Mouse (Mus musculus) cerebellum, postnatal 36 days (tissue): ENCODE results near the gene Dnmt1.

Source experiments
- DNase-seq, 2 experiments: peaks; one replicate each; pipeline ENCODE4 v3.0.0; 2021 to 2022; ENCODE audit warnings: mixed read lengths in 2 of 2

The Dnmt1 gene

DNA sequence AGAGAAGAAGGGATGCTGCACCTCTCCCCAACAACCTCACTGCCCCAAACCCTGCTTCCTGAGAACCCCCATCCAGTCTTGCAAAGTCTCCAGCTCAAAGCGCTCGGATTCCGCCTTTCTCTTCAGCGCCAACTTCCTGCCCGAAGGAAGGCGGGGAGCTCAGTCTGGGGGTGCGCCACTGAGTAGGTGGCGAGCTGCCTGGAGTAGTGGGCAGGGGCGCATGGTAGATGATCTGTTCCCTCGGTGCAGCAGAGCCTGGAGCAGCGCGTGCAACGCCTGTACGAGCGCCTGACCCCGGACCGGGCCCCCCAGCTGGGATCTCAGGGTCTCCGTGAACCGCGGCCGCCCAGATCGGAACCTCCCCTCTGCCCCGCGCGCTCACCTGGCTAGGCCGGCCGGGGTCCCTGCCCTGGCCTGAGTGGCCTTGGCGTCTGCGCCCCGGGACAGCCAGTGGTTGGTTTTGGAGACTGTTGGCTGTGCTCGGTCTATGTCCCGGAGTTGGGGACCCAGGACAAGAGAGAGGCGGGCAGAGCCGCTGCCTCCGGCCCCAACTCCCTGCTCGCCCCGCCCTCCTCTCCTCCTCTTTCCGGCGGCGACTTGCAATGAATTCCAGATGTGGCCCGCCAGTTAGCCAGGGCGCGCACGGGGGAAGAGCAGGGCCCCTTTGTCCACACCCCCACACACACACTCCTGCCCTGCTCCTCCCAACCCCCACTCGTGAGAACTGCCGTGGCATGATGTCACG lies 16.7 kb upstream of the Dnmt1 start, which contains the start of gene S1pr2:
TSS of gene S1pr2 (minus strand) at position 566 of the 745 bp plus-strand sequence.
- DNase-seq: peak; percentile 8 to 19

DNA sequence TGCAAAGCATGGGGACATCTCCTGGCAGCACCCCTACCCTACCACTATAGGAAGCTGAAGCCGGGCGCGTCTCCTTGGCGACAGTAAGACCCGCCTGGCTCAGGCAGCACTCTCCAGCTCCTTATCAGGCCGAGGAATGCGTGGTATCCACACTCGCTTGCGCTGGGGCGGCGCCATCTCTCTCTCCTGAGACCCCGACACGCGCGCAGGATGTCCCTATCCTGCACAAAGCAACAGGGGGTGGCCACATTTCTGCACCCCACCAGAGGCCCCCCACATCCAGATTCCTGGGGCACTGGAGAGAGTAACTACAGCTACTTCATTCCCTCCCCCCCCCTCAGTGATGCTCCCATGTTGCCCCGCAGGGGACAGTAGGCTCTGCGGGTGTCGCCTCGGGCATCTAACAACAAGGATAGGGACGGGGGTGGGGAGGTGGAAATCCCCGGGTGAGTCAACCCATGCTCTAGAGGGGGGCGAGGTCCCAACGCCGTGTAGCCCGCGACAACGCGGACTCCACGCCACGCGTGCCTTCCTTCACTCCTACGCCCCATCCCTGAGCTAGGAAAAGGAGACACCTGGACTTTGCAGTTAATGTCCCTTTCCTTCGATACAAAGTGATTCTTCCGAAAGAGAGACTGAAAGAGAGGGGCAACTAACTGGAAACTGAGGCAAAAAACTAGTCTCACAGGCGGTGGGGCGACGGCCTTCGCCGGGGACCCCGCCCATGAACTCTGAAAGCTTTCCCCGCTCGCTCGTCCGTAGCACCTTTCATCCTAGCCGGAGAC lies 15.9 kb upstream of the Dnmt1 start:
- no peak for DNase-seq

DNA sequence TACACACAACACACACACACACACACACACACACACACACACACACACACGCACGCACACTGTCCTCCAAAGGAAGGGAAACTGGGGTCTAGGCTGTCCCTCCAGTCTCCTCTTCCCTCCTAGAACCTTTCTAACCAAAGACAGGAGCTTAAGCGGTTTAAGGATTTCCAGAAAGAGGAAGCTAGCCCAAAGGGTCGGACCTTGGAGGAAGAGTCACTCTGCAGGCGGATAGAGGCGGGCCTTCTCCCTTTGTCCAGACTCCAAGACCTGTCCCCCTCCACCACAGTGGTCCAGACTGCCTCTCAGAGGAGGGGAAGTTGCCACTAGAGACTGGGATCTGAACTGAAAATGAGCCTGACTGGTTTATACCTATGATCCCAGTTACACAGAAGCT lies 14.0 kb upstream of the Dnmt1 start:
- DNase-seq: no peak

GRCm38 (mm10) chr9:20973001-20973681 lies 13.5 kb upstream of the Dnmt1 start:
- no peak for DNase-seq

- DNase-seq: peak; percentile 20 to 33
These were observed 12.7 kb upstream of the Dnmt1 start for GRCm38 (mm10) chr9:20972141-20972992.

DNA sequence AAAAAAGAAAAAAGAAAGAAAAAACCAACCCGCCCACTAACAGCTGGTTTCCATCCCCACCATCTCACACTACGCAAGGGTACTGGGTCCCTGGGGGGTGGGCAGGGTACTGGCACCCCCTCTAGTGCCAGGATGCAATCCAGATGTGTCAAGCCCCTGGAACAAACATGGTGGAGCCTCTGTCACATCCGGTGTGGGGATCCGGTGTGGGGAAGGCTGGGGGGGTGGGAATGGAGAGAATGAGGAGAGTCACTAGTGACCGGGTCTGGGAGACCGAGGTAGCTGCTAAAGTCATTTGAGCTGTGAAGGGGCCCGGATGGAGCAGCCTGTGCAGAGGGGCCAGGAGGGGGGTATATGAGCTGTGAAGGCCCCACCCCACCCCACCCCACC lies 12.1 kb upstream of the Dnmt1 start:
- DNase-seq: no peak

DNA sequence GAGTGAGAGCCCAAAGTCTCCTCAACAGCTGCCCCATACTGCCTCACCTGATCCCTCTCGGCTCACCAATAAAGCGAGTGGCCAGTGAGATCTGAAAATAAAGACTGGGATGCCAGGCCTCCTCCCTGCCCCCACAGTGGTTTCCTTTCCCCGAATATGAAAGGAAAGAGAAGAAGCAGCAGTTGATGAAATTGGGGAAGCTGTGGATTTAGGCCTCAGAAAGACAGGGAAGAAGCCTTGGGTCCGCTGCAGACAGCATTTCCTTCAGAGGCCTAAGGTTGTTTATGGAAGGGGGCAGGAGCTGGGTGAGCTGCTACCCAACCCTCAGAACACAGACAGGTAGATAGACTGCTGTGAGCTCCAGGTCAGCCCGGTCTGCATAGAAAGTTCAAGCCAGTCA lies 7.1 kb upstream of the Dnmt1 start:
- DNase-seq: no peak

DNA sequence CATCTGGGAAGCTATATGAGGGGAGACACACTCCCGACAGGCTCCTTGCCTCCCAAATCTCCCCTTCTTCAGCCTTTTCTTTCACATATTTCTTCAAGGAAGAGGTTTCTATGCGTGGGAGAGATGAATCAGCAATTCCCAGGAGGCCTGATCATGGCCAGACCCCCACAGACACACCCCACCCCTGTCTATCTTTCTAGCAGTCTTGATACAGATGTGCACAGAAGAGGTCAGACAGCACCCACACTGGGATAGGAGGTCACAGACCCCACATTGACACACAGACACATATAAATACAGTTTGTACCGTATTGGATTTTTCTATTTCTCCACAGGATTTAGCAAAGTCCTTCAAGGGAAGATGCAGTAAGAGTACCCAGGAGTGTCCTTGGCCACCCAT lies 6.3 kb upstream of the Dnmt1 start:
- DNase-seq: no peak

- no peak for DNase-seq
These were observed 5.9 kb upstream of the Dnmt1 start for GRCm38 (mm10) chr9:20965606-20966005.

DNA sequence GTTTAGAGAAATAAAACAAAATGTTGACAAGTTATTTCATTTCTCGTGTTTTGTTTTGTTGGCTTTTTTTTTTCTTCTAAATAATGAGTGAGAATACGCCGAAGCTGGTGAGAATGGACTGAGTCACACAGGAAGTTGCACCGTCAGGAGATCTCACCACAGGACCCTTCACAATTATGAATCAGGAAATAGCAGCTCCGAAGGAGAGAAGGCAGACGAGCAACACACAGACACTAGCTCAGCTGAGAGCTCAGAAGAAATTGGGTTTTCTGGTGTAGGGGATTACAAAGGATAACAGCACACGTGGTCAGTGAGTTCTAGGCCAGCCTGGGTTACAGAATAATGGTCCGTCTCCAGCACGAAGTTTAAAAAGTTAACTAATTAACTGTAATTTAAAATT lies 1.9 kb upstream of the Dnmt1 start:
- DNase-seq: no peak

- no peak for DNase-seq
These were observed 2.7 kb downstream of the Dnmt1 start for GRCm38 (mm10) chr9:20956989-20957388.

GRCm38 (mm10) chr9:20952520-20953227 lies 7.0 kb downstream of the Dnmt1 start:
- DNase-seq: peak; percentile 95 to 97

DNA sequence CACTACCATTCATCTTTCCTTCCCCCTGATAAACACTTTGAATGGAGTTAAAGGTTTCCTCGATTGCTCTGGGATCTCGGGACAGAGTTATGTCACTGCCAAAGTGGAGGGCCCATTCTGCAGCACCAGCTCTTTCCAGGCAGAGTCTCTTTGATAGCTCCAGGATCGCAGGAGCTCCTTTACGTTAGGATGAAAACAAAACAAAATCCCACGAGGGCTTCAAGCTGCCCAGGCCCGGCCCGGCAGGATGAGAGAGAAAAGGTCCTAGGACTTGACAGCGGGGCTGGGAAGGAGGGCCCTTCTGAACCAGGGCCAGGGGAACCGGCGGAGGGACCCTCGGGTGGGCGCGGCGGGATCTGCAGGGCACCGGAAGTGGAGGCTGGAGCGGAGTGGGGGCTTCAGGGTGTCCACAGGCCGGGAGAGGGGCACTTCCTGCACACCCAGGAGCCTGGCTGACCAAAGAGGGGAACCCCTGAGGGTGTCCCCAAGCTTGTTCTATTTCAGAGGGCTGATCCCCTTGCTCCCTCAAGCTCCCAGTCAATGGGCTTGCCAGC lies 7.6 kb downstream of the Dnmt1 start:
- DNase-seq: no peak

DNA sequence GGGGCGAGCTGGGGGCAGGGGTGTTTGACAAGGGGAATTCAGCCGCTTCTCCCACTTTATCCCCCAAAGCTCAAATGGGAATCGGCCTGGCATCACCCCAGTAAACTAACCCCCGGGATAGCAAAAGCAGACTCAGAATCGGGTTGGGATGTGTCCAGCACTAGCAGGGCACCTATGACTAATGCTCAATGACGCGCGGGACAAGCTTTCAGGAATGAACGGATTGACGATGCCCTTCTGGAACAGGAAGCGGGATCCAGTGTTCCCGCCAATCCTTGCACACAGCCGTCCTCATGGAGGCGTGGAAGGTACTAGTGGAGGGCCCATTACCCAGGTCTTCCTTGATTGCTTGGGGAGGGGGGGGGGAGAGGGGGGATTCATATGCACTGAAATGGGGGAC lies 8.2 kb downstream of the Dnmt1 start:
- peak; percentile 30 to 42 for DNase-seq

GRCm38 (mm10) chr9:20950419-20950818 lies 9.3 kb downstream of the Dnmt1 start:
- DNase-seq: no peak

DNA sequence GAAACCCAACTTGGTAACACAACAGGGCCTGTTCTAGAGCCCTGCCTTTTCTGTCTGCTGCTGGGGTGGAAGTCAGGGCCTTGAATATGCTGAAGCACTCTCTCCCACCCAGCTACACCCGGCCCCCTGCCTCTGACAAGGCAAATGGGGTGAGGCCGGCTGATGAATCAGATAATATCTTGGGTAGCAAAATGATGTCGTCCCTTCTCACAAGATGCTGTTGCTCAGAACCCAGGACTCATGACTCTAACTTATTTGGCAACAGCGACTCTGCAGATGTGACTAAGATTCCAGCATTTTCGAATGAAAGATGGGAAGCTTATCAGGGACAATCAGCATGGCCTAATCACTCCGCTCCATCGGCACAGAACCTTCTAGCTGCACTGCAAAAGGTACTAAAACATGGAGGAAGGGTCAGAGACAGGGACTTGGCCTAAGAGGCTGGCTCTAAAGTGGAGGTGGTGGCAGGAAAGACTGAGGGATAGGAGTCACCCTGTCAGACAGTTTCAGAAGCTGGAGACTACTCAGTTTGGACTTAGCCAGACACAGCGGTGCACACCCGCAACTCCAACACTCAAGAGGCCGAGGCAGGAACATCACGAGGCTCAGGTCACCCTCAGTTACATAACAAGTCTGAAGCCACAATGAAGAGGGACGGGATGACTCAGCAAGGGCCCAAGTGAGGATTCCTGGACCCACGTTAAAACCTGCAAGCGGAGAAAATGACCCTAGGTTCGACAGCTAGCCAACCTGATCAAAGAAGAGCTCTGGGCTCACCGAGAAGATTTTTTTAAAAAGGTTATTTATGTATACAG lies 13.4 kb downstream of the Dnmt1 start:
- DNase-seq: no peak

DNA sequence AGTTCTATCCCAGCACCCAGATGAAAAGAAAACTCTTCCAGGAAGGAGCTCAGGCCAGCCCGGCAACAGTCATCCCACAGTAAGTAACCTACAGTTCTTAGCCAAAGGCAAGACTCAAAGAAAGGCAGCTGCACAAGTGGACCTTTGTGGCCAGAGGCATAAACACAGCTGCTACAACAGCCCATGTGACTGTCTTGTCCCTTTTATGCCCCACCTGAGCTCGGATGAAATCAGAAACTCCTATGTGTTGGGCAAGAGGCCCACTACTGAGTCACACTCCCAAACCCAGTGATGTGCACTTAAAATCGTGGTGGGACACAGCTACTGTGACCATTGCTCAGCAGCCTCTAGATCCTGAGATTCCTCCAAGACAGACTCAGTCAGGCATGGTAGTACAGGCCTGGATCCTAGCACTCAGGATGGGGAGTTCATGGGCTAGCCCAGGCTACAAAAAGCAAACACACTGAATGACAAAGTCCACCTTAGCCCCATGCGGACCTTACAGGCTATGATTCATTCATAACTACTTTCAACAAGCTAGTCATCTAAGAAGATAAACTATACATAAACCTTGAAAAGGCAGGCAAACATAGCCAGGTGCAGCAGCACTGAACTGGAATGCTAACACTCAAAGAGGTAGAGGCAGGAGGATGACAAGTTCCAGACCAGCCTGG lies 14.9 kb downstream of the Dnmt1 start:
- no peak for DNase-seq

- no peak for DNase-seq
These were observed 15.8 kb downstream of the Dnmt1 start for GRCm38 (mm10) chr9:20943911-20944310.

- peak in 1 of 2 experiments; percentile 10 for DNase-seq
These were observed 16.3 kb downstream of the Dnmt1 start for GRCm38 (mm10) chr9:20943396-20943795.

DNA sequence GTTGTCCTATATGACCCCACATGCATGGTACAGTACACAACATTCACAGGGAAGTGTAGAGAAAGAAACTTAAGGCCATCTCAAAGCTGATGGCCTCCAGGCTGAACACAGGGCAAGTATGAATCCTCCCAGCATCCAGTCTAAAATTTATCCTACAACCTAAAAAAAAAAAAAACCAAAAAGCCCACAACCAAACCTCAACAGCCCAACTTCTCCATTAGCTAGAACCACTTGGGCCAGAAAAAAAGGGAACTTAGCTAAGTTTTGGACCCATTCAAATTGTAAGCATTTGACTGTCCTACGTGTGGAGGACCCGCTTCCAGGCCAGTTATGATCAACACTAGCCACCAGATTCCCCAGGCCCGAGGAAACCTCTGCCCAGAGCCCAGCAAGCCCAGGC lies 36.4 kb downstream of the Dnmt1 start:
- DNase-seq: no peak
